Mouse (Mus musculus) spleen, postnatal 36 days (tissue): ENCODE measurements around the gene Dyrk2.
A peak's percentile ranks its signal among the peaks of the same experiment; 100 is the strongest.

Source experiments
- DNase-seq, 2 experiments: peaks; one replicate each; pipeline ENCODE4 v3.0.0; 2022; ENCODE audit warnings: low spot score in 2 of 2, mixed read lengths in 1 of 2

Gene Dyrk2

GRCm38 (mm10) chr10:118846991-118847545 lies 22.9 kb downstream of the Dyrk2 start:
- no peak for DNase-seq

GRCm38 (mm10) chr10:118840598-118840997 lies 29.4 kb downstream of the Dyrk2 start:
- DNase-seq, result no peak

- DNase-seq, result no peak
These were observed 30.5 kb downstream of the Dyrk2 start for GRCm38 (mm10) chr10:118839343-118840141.

- no peak for DNase-seq
These were observed 32.4 kb downstream of the Dyrk2 start for GRCm38 (mm10) chr10:118837636-118838035.

- no peak for DNase-seq
These were observed 38.8 kb downstream of the Dyrk2 start for GRCm38 (mm10) chr10:118831190-118831589.

- DNase-seq, result no peak
These were observed 40.4 kb downstream of the Dyrk2 start for GRCm38 (mm10) chr10:118829641-118830040.

- no peak for DNase-seq
These were observed 42.9 kb downstream of the Dyrk2 start for GRCm38 (mm10) chr10:118827116-118827515.

GRCm38 (mm10) chr10:118824830-118825229 lies 45.2 kb downstream of the Dyrk2 start:
- DNase-seq, result no peak

- DNase-seq, result no peak
These were observed 49.1 kb downstream of the Dyrk2 start for GRCm38 (mm10) chr10:118820901-118821300.

- DNase-seq, result peak; percentile 80 to 81
These were observed 50.2 kb downstream of the Dyrk2 start for GRCm38 (mm10) chr10:118819846-118820245.

- no peak for DNase-seq
These were observed 52.9 kb downstream of the Dyrk2 start for GRCm38 (mm10) chr10:118817089-118817488.

GRCm38 (mm10) chr10:118811945-118812344 lies 58.1 kb downstream of the Dyrk2 start:
- DNase-seq, result no peak

GRCm38 (mm10) chr10:118810908-118811711 lies 58.9 kb downstream of the Dyrk2 start:
- peak; percentile 37 to 59 for DNase-seq
